Mouse (Mus musculus) kidney, postnatal 10 days (tissue): Measurements from ENCODE around the gene Btbd7.
A peak's percentile ranks its signal among the peaks of the same experiment; 100 is the strongest.

Source experiments
- DNase-seq: peaks from one replicate; pipeline ENCODE4 v3.0.0; 2021; ENCODE audit warnings: mixed read lengths

Gene Btbd7

GRCm38 (mm10) chr12:102878031-102878823 is at the start of gene Btbd7:
Gene Btbd7, minus strand, starts transcription at chr12:102878471.
- peak; percentile 99 for DNase-seq

GRCm38 (mm10) chr12:102916073-102916472 is 37.8 kb upstream of the Btbd7 start:
- no peak for DNase-seq

GRCm38 (mm10) chr12:102908191-102908590 is 29.9 kb upstream of the Btbd7 start:
- DNase-seq: no peak

- DNase-seq: no peak
These were observed 20.8 kb upstream of the Btbd7 start, which contains the start of gene Cox8c for GRCm38 (mm10) chr12:102899091-102899490. Gene Cox8c, plus strand, starts transcription at chr12:102899316.

DNA sequence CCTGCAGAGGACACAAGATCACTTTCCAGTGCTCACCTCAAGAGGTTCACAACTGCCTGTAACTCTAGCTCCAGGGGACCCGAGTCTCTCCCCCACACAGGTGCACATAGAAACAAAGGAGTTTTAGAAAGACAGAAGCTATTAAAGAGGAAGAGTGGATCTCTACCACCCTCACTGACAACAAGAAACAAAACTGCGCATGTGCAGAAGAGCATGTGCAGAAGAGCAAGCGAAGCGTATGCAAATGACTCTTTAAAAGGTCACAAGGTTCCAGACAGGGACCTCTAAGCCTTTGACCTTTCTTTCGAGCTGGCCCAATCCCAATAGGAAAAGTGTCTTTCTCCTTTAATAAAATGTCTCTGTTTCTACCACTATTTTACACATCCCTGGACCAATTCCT is 10.3 kb upstream of the Btbd7 start:
- DNase-seq: no peak

GRCm38 (mm10) chr12:102887366-102887765 is 9.1 kb upstream of the Btbd7 start:
- no peak for DNase-seq

DNA sequence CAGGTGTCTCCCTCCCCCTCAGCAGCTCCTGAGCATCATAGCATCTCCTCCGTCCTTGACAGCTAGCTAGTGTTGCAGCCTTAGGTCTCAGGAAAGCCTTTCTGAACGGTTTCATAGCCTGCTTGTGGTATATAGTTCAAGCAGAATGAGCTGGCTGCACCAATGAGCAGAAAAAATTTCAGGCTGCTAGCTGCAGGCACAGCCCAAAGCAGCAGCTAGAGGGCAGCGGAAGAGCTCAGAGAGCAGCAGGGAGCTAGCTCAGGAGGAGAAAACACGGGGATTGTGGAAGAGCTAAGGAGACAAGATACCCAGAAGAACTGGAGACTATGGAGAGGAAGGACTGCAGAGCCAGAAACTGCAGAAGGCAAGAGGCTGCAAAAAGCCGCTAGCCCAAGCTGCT is 7.5 kb upstream of the Btbd7 start:
- DNase-seq: peak; percentile 58

GRCm38 (mm10) chr12:102878901-102879300 is 630 bp upstream of the Btbd7 start:
- peak; percentile 21 for DNase-seq

- DNase-seq: peak; percentile 67
These were observed 805 bp downstream of the Btbd7 start for GRCm38 (mm10) chr12:102877301-102878030.

GRCm38 (mm10) chr12:102870527-102870926 is 7.7 kb downstream of the Btbd7 start:
- DNase-seq: no peak

DNA sequence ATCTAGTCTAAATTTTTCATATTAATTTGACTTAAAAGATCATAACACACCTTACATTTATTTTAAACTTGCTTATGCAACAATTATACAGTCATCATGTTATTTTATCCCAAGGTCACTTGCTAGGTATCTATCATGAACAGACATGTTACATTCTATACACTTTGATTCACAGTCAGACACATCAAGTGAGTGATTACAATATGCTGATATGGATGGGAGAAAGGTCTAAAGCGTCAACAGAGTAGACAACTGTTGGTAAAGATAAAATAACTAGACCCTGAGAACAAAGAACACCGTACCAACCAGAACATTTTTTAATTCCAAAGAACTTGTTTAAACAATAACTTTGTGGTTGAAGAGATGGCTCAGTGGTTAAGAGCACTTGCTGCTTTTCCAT is 8.5 kb downstream of the Btbd7 start:
- no peak for DNase-seq

DNA sequence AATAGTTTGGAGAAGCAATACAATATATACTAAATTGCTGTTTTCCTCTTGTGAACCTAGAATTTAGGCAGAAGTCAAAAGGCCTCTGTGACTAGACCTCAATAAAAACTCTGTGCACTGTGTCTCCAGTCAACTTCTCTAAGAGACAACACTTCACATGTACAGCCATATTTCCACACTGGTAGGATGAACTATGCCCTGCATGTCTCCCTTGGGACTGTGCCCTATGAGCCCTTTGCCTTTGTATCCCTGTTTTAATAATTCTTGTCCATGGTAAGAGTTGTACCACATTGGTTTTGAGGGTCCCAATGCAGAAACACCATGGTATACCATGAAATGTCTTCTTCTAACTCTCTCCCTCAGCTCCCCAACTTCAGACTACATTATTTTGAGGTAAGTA is 17.5 kb downstream of the Btbd7 start:
- no peak for DNase-seq

DNA sequence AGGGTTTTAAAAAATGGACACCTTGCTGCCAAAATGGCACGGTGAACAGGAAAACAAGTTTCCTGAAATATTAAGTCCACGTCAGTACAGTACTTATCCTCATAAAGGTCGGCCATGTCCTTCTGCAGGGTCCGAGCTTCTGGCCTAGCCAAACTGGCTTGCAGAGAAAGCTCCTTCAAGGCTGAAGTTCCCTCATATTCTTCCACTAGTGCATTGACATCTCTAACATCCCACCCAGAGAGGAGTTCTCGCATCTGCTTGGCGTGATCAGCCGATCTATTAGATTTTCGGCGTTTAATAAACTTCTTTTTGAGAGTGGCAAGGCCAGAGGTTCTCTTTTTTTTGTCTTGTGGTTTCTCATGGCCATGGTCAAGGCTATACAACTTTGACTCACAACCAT is 40.0 kb downstream of the Btbd7 start:
- no peak for DNase-seq

- no peak for DNase-seq
These were observed 45.4 kb downstream of the Btbd7 start for GRCm38 (mm10) chr12:102832746-102833300.

GRCm38 (mm10) chr12:102831888-102832287 is 46.4 kb downstream of the Btbd7 start:
- no peak for DNase-seq

GRCm38 (mm10) chr12:102827119-102827518 is 51.2 kb downstream of the Btbd7 start:
- DNase-seq: no peak

- DNase-seq: no peak
These were observed 51.9 kb downstream of the Btbd7 start for GRCm38 (mm10) chr12:102826399-102826798.

- no peak for DNase-seq
These were observed 63.4 kb downstream of the Btbd7 start for GRCm38 (mm10) chr12:102814858-102815257.

DNA sequence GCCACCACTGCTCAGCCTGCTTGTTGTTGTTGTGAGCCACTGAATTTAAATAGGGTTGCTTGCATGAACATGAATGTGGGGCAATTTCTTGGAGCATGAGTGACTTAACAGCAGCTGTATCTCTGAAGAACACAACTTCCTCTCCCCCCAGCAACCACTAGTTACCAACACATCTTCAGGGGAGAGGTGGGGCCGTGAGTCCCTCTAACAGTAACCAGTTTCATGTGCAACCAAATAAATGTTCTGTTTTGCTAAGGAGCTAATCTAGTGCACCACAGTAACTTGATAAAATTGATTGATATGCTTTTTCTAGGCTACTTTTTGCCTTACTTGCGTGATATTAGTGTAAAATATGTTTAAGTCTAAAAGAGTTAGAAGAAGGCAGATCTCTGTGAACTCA is 78.7 kb downstream of the Btbd7 start:
- no peak for DNase-seq

GRCm38 (mm10) chr12:102787927-102788326 is 90.3 kb downstream of the Btbd7 start:
- DNase-seq: no peak

- no peak for DNase-seq
These were observed 92.7 kb downstream of the Btbd7 start for GRCm38 (mm10) chr12:102785593-102785985.

- no peak for DNase-seq
These were observed 93.2 kb downstream of the Btbd7 start for GRCm38 (mm10) chr12:102784899-102785592.

DNA sequence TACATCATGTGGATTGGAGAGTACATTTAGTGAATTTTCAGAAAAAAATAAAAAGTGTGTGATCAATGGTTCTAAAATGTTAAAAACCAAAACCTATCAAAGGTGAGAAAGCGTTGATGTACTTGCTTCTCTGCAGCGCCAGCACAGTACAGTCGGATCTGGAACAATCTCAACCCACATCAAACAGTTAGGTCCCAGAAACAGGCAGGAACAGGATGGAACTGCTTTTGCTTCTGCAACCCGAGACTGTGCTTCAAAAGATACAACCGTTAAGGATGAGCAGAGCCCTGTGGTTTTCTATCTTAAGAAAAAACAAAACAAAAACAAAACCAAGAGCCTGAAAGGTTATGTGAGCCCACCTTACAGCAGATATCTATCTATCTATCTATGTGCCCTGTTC is 95.4 kb downstream of the Btbd7 start:
- DNase-seq: no peak
